35 mouse cellular contexts compared by ENCODE assay signal in the genomic region with DNA sequence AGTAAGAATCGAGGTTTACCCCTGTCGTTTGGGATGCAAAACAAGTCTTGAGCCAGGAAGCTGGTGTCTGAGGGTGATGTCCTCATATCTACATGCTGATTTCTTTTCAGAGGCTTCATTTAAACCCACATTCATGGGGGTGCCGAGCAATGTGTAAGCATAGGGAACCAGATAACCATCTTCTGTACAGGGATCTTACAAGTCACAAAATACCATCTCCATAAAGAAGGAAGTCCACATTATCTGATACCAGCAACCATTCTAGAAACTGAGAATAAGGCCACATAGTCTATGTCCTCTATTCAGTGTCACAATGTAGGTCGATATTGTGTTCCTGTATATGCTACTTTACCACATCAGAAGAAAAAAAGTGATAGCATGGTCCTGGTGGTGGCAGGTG. TPM values are rescaled to one million over a fixed set of nuclear protein-coding genes. Genes with fewer than 3 reads are reported as not detected.
A peak's percentile ranks its signal among the peaks of the same experiment; 100 is the strongest.
DNase-seq lines count a peak whose midpoint lies in the region; TF ChIP-seq lines count a peak whose summit lies in the region.
"Had no signal": no experiment of that assay in that cellular context is flagged by ENCODE, and none has a peak within 500 bp of the region (broad histone marks: within the 10 kb centered on the region; RNA-seq: fewer than 3 reads in every experiment).

No protein-coding gene starts in this region.

- DNase-seq in spleen, adult 2 months (ENCODE audit: low read depth in 1 of 2, low spot score in 2 of 2), result no peak
- no peak for DNase-seq in spleen, postnatal 36 days (ENCODE audit: low spot score in 2 of 2)
- peak; percentile 29 for DNase-seq in splenic B cell, adult 2 months (ENCODE audit: low read depth, low spot score)
- DNase-seq in B cell, adult 2 months, result no peak
- DNase-seq in heart, adult 9 months (ENCODE audit: low spot score in 2 of 2), result no peak
- no peak for DNase-seq in right cerebral cortex, adult 18-20 months
- DNase-seq: adrenal gland, postnatal 14 days; cerebellum, adult 9-10 months; forebrain, postnatal 0 days; gastrocnemius, postnatal 10 days; heart, postnatal 36 days; kidney, adult 8-10 months; kidney, postnatal 4 days; layer of hippocampus, postnatal 36 days; left cerebral cortex, postnatal 4 days; lung, adult 2 months; lung, postnatal 10 days; right cerebral cortex, postnatal 14 days; thymus, adult 2 months had no signal

- H3K4me3 ChIP-seq in spleen, adult 2 months (ENCODE audit: extremely low read depth, insufficient read depth, insufficient read length), result no peak overlapping the region
- no peak overlapping the region for H3K4me3 ChIP-seq in brown adipose tissue, adult 24 weeks (ENCODE audit: insufficient read depth, low read depth, low read length)
- H3K4me3 ChIP-seq in macrophage (ENCODE audit: inconsistent target), result no peak overlapping the region
- H3K4me3 ChIP-seq: erythroblast, embryonic 14.5 days; hindbrain, embryonic 12.5 days; intestine, embryonic 15.5 days; myocyte; neural tube, embryonic 12.5 days had no signal

- H3K27me3 ChIP-seq in spleen, adult 2 months (ENCODE audit: control insufficient read depth, insufficient read depth, low read length), result no peaks in the 10 kb centered on the region
- H3K27me3 ChIP-seq in splenic B cell, adult 2 months (ENCODE audit: control insufficient read depth, insufficient read depth, low read length, poor library complexity, severe bottlenecking), result no peaks in the 10 kb centered on the region
- H3K27me3 ChIP-seq: hindbrain, embryonic 12.5 days; intestine, embryonic 15.5 days; neural tube, embryonic 12.5 days had no signal

- TF ChIP-seq CTCF in spleen, adult 2 months (IDR thresholded peaks at IDR 0.05; ENCODE audit: extremely low read depth, insufficient read depth, insufficient read length, insufficient replicate concordance), result no peak

- no peaks in the 10 kb centered on the region for H3K36me3 ChIP-seq in spleen, adult 2 months (ENCODE audit: control insufficient read depth, insufficient read depth, low read length)
- no peaks in the 10 kb centered on the region for H3K36me3 ChIP-seq in macrophage (ENCODE audit: inconsistent target)
- no peaks in the 10 kb centered on the region for H3K36me3 ChIP-seq in splenic B cell, adult 2 months (ENCODE audit: control insufficient read depth, insufficient read depth, low read length, poor library complexity, severe bottlenecking)
- H3K36me3 ChIP-seq: G1E; hindbrain, embryonic 12.5 days; intestine, embryonic 15.5 days; neural tube, embryonic 12.5 days had no signal

- peaks cover 13% of the 10 kb centered on the region for H3K4me1 ChIP-seq in spleen, adult 2 months (ENCODE audit: control insufficient read depth, insufficient read depth, insufficient read length)
- no peaks in the 10 kb centered on the region for H3K4me1 ChIP-seq in brown adipose tissue, adult 24 weeks (ENCODE audit: control insufficient read depth, insufficient read depth, insufficient read length, low read length)
- H3K4me1 ChIP-seq: hindbrain, embryonic 12.5 days; intestine, embryonic 15.5 days; neural tube, embryonic 12.5 days had no signal

- WGBS in spleen, adult 2 months, result 29% methylated on average over 4 of the region's 4 CpGs
- WGBS in macrophage (ENCODE audit: missing documents), result 13% methylated on average over 3 of the region's 4 CpGs

- TF ChIP-seq POLR2A in spleen, adult 2 months (IDR thresholded peaks at IDR 0.05; ENCODE audit: low read depth, low read length), result no peak

- peaks cover 21% of the 10 kb centered on the region for H3K79me2 ChIP-seq in macrophage (ENCODE audit: inconsistent target)

- peak overlapping the region; percentile 77 for H3K27ac ChIP-seq in spleen, adult 2 months (ENCODE audit: insufficient read depth, low read length)
- H3K27ac ChIP-seq in brown adipose tissue, adult 24 weeks (replicated peaks; ENCODE audit: low read depth, low read length), result peak overlapping the region; percentile 55
- H3K27ac ChIP-seq in macrophage, result peak overlapping the region; percentile 91
- H3K27ac ChIP-seq: hindbrain, embryonic 12.5 days; hindbrain, postnatal 0 days; intestine, embryonic 15.5 days; kidney, postnatal 0 days; neural tube, embryonic 12.5 days had no signal

RNA-seq across cellular contexts. Expression of gene Gm49339, which starts 24.0 kb away (rescaled TPM):
- 8.4 and 8.7 TPM in 2 replicates for polyA plus RNA-seq in spleen, adult 2 months (2012; rRNA removed)
- 2.9 TPM in 1 of 2 replicates, not detected in the other for polyA plus RNA-seq in brown adipose tissue, adult 24 weeks (2012; ENCODE audit: insufficient read depth, insufficient read length, missing spikeins)
- total RNA-seq in macrophage (2018; cell fraction: chromatin; rRNA removed), result 1,000 to 10,000 TPM in 1 of 26 experiments, 100 to 1,000 TPM in 25; 130 to 1,055 (median 342) TPM
- total RNA-seq in macrophage (2018; cell fraction: cytosol; rRNA removed), result 100 to 1,000 TPM; 319 to 759 (median 483) TPM
- 1,000 to 10,000 TPM in 8 of 26 experiments, 100 to 1,000 TPM in 18; 351 to 1,847 (median 599) TPM for total RNA-seq in macrophage (2018; cell fraction: nucleus; rRNA removed)
- polyA plus RNA-seq in macrophage (2018), result 497 to 1,039 TPM (median 515 TPM) in 3 replicates
- total RNA-seq: hindbrain, postnatal 0 days; layer of hippocampus, postnatal 36 days; left cerebral cortex, postnatal 4 days had no signal
- polyA plus RNA-seq: brain, embryonic 14.5 days; C2C12; erythroblast, embryonic 14.5 days; forebrain, embryonic 11.5 days; G1E; heart, embryonic 11.5 days; hindbrain, embryonic 12.5 days; hindbrain, postnatal 0 days; intestine, embryonic 15.5 days; kidney, postnatal 0 days; midbrain, embryonic 11.5 days; midbrain, embryonic 16.5 days; myocyte; neural tube, embryonic 12.5 days had no signal

RNA-seq across cellular contexts. Expression of gene Lilr4b, which starts 24.1 kb away (rescaled TPM):
- 3.8 and 4.1 TPM in 2 replicates for polyA plus RNA-seq in spleen, adult 2 months (2012; rRNA removed)
- polyA plus RNA-seq in brown adipose tissue, adult 24 weeks (2012; ENCODE audit: insufficient read depth, insufficient read length, missing spikeins), result 1.0 and 2.3 TPM in 2 replicates
- total RNA-seq in macrophage (2018; cell fraction: chromatin; rRNA removed), result over 10,000 TPM in 4 of 26 experiments, 1,000 to 10,000 TPM in 22; 1,562 to 16,529 (median 4,877) TPM
- total RNA-seq in macrophage (2018; cell fraction: cytosol; rRNA removed), result 1,000 to 10,000 TPM in 7 of 26 experiments, 100 to 1,000 TPM in 19; 504 to 1,328 (median 830) TPM
- over 10,000 TPM in 5 of 26 experiments, 1,000 to 10,000 TPM in 21; 2,167 to 13,003 (median 5,289) TPM for total RNA-seq in macrophage (2018; cell fraction: nucleus; rRNA removed)
- polyA plus RNA-seq in macrophage (2018), result 624 to 1,366 TPM (median 950 TPM) in 3 replicates
- total RNA-seq: forebrain, postnatal 0 days; hindbrain, postnatal 0 days had no signal
- polyA plus RNA-seq: C2C12; forebrain, embryonic 11.5 days; G1E; heart, embryonic 11.5 days; hindbrain, embryonic 12.5 days; myocyte; neural tube, embryonic 12.5 days had no signal

RNA-seq across cellular contexts. Expression of gene Lilrb4a, which starts 34.4 kb away (rescaled TPM):
- polyA plus RNA-seq in spleen, adult 2 months (2012; rRNA removed), result 4.1 and 4.8 TPM in 2 replicates
- 5.8 and 7.6 TPM in 2 replicates for polyA plus RNA-seq in brown adipose tissue, adult 24 weeks (2012; ENCODE audit: insufficient read depth, insufficient read length, missing spikeins)
- over 10,000 TPM in 5 of 26 experiments, 1,000 to 10,000 TPM in 21; 2,550 to 14,518 (median 6,614) TPM for total RNA-seq in macrophage (2018; cell fraction: chromatin; rRNA removed)
- total RNA-seq in macrophage (2018; cell fraction: cytosol; rRNA removed), result 100 to 1,000 TPM; 351 to 962 (median 537) TPM
- over 10,000 TPM in 2 of 26 experiments, 1,000 to 10,000 TPM in 24; 2,722 to 11,633 (median 5,431) TPM for total RNA-seq in macrophage (2018; cell fraction: nucleus; rRNA removed)
- 365 to 1,114 TPM (median 480 TPM) in 3 replicates for polyA plus RNA-seq in macrophage (2018)
- polyA plus RNA-seq: G1E, myocyte had no signal

Comparison
In these comparisons a context has a peak if more than half of its experiments do, and no peak if none do; other contexts are left out.
1. RNA of gene Gm49339, which starts 24.0 kb away (polyA plus RNA-seq): 497 to 1,039 TPM in macrophage; 8.4 to 8.7 TPM in spleen, adult 2 months and 2.9 TPM in brown adipose tissue, adult 24 weeks; every median in the first group is over 10 times any median in the second.
2. RNA of gene Lilr4b, which starts 24.1 kb away (polyA plus RNA-seq): 624 to 1,366 TPM in macrophage; 3.8 to 4.1 TPM in spleen, adult 2 months and 1.0 to 2.3 TPM in brown adipose tissue, adult 24 weeks; every median in the first group is over 100 times any median in the second.
3. RNA of gene Lilrb4a, which starts 34.4 kb away (polyA plus RNA-seq): 365 to 1,114 TPM in macrophage; 5.8 to 7.6 TPM in brown adipose tissue, adult 24 weeks and 4.1 to 4.8 TPM in spleen, adult 2 months; every median in the first group is over 10 times any median in the second.
4. Peak in every context shown above with its lines, with median percentiles within 50 percentile points of each other: H3K27ac ChIP-seq.